Comparison of ENCODE assay signal across 12 mouse cellular contexts in genomic region chr11:107968147-107968546, GRCm38 (mm10). TPM values are rescaled to one million over a fixed set of nuclear protein-coding genes. Genes with fewer than 3 reads are reported as not detected.
A peak's percentile ranks its signal among the peaks of the same experiment; 100 is the strongest.
DNase-seq lines count a peak whose midpoint lies in the region; ATAC-seq lines count a peak whose summit lies in the region.
"Had no signal": no experiment of that assay in that cellular context is flagged by ENCODE, and none has a peak within 500 bp of the region (broad histone marks: within the 10 kb centered on the region; RNA-seq: fewer than 3 reads in every experiment).

No protein-coding gene starts in this region.

- H3K9me3 ChIP-seq in limb, embryonic 11.5 days (ENCODE audit: control insufficient read depth, low read length), result no peaks in the 10 kb centered on the region
- H3K9me3 ChIP-seq in heart, embryonic 11.5 days (replicated peaks; ENCODE audit: control insufficient read depth, low read length), result no peaks in the 10 kb centered on the region
- H3K9me3 ChIP-seq: liver, embryonic 15.5 days had no signal

- peaks cover 23% of the 10 kb centered on the region for H3K4me1 ChIP-seq in limb, embryonic 11.5 days (ENCODE audit: control insufficient read depth, insufficient read depth, low read length)
- H3K4me1 ChIP-seq in heart, embryonic 11.5 days (ENCODE audit: control insufficient read depth, insufficient read depth, low read length), result no peaks in the 10 kb centered on the region

- no peaks in the 10 kb centered on the region for H3K27me3 ChIP-seq in limb, embryonic 11.5 days (ENCODE audit: control insufficient read depth, insufficient read depth, low read length)
- no peaks in the 10 kb centered on the region for H3K27me3 ChIP-seq in heart, embryonic 11.5 days (ENCODE audit: control insufficient read depth, insufficient read depth, low read length)
- H3K27me3 ChIP-seq: liver, embryonic 15.5 days had no signal

- WGBS in limb, embryonic 11.5 days, result 27% methylated on average over 13 of the region's 13 CpGs
- WGBS in heart, embryonic 11.5 days (ENCODE audit: insufficient replicate concordance), result 80% methylated on average over 13 of the region's 13 CpGs

- H3K36me3 ChIP-seq in limb, embryonic 11.5 days (ENCODE audit: control insufficient read depth, insufficient read depth, low read length), result no peaks in the 10 kb centered on the region
- H3K36me3 ChIP-seq in heart, embryonic 11.5 days (ENCODE audit: control insufficient read depth, insufficient read depth, low read length), result no peaks in the 10 kb centered on the region
- H3K36me3 ChIP-seq: liver, embryonic 15.5 days had no signal

- H3K4me2 ChIP-seq in limb, embryonic 11.5 days (ENCODE audit: low read depth, severe bottlenecking), result no peak overlapping the region
- H3K4me2 ChIP-seq in heart, embryonic 11.5 days, result no peak overlapping the region
- H3K4me2 ChIP-seq: liver, embryonic 15.5 days had no signal

- no peak overlapping the region for H3K4me3 ChIP-seq in limb, embryonic 11.5 days (ENCODE audit: low read depth, low read length)
- no peak overlapping the region for H3K4me3 ChIP-seq in heart, embryonic 11.5 days (ENCODE audit: low read depth, low read length)
- H3K4me3 ChIP-seq: liver, embryonic 15.5 days had no signal

- ATAC-seq in limb, embryonic 11.5 days (ENCODE audit: insufficient number of reproducible peaks, low FRiP score, low TSS enrichment, low read depth), result no peak
- no peak for ATAC-seq in heart, embryonic 11.5 days (replicated peaks; ENCODE audit: insufficient number of reproducible peaks, low FRiP score, low TSS enrichment)

- no peak overlapping the region for H3K27ac ChIP-seq in limb, embryonic 11.5 days (replicated peaks; ENCODE audit: low read depth, low read length)
- no peak overlapping the region for H3K27ac ChIP-seq in heart, embryonic 11.5 days (ENCODE audit: low read depth, low read length)
- H3K27ac ChIP-seq: liver, embryonic 15.5 days had no signal

- intact Hi-C loops in gastrocnemius, postnatal 14 days (cut with DNase I; ENCODE audit: low total_unique reads), result no loop called here

- H3K9ac ChIP-seq in limb, embryonic 11.5 days (ENCODE audit: low read length), result no peak overlapping the region
- no peak overlapping the region for H3K9ac ChIP-seq in heart, embryonic 11.5 days (ENCODE audit: low read depth, low read length)
- H3K9ac ChIP-seq: liver, embryonic 15.5 days had no signal

- DNase-seq in gastrocnemius, postnatal 14 days, result peak; percentile 52
- no peak for DNase-seq in gastrocnemius, adult 8-10 months (ENCODE audit: low spot score in 2 of 2)
- peak; percentile 5 for DNase-seq in ovary, adult 18-20 months (ENCODE audit: low spot score)
- no peak for DNase-seq in ovary, postnatal 10 days (ENCODE audit: low spot score)
- DNase-seq in limb, embryonic 11.5 days (ENCODE audit: low spot score), result peak; percentile 57
- peak; percentile 10 for DNase-seq in skeletal muscle tissue, adult 2 months (ENCODE audit: low read depth, low spot score)
- no peak for DNase-seq in cerebellum, postnatal 36 days
- DNase-seq: spleen, adult 18-20 months; thymus, adult 2 months had no signal

RNA-seq across cellular contexts. Expression of gene Cacng5, which starts 53.3 kb away (rescaled TPM):
- total RNA-seq in gastrocnemius, postnatal 14 days (2021), result under 1 TPM; 0.16 to 0.18 TPM
- not detected for total RNA-seq in gastrocnemius, adult 8-10 months (2022)
- polyA plus RNA-seq in limb, embryonic 11.5 days (2014; fragmentation: Nextera tagmentation; extraction: Ambion mirVana), result 0.07 and 0.14 TPM in 2 replicates
- polyA plus RNA-seq in heart, embryonic 11.5 days (2014; fragmentation: Nextera tagmentation; extraction: Ambion mirVana), result not detected in 2 replicates
- total RNA-seq: hematopoietic stem cell, adult 5-6 weeks had no signal

Comparison
In these comparisons a context has a peak if more than half of its experiments do, and no peak if none do; other contexts are left out.
1. DNase-seq: peak in gastrocnemius, postnatal 14 days (single experiment), ovary, adult 18-20 months (single experiment), limb, embryonic 11.5 days (single experiment) and skeletal muscle tissue, adult 2 months (single experiment); none in gastrocnemius, adult 8-10 months (0 of 2), ovary, postnatal 10 days (single experiment) and cerebellum, postnatal 36 days (0 of 2).